Mouse (Mus musculus) neural tube, embryonic 11.5 days (tissue): Measurements from ENCODE around the gene Tnpo1. TPM values are rescaled to one million over a fixed set of nuclear protein-coding genes. Genes with fewer than 3 reads are reported as not detected.

Experiments used
- ATAC-seq: fragments of 200-750 bp; cut with Nextera tagmentation; 2 replicates; pipeline ENCODE4 v1.8.0; 2017; ENCODE audit warnings: moderate number of reproducible peaks, mild to moderate bottlenecking, moderate TSS enrichment, moderate library complexity; ENCODE audit not compliant: insufficient read depth, low FRiP score, low TSS enrichment
- DNase-seq: peaks from one replicate; pipeline ENCODE4 v3.0.0-alpha.2; 2015; ENCODE audit warnings: low spot score
- H3K27ac ChIP-seq: fragments of 300-500 bp; sonication (generic); 2 replicates; pipeline ENCODE4 v1.5.1; 2014; ENCODE audit warnings: low read depth, mild to moderate bottlenecking, low read length
- H3K27me3 ChIP-seq: fragments of 300-500 bp; sonication (generic); 2 replicates; pipeline ENCODE4 v1.6.1; 2014; ENCODE audit warnings: mild to moderate bottlenecking, low read length, mixed read lengths; ENCODE audit not compliant: control insufficient read depth, insufficient read depth
- H3K36me3 ChIP-seq: fragments of 300-500 bp; sonication (generic); 2 replicates; pipeline ENCODE4 v1.6.1; 2014; ENCODE audit warnings: mild to moderate bottlenecking, low read length, moderate library complexity, mixed read lengths; ENCODE audit not compliant: control insufficient read depth, insufficient read depth
- H3K4me1 ChIP-seq: fragments of 300-500 bp; sonication (generic); 2 replicates; pipeline ENCODE4 v1.6.1; 2014; ENCODE audit warnings: low read length, mixed read lengths; ENCODE audit not compliant: control insufficient read depth, insufficient read depth
- H3K4me2 ChIP-seq: fragments of 300-500 bp; sonication (generic); 2 replicates; pipeline ENCODE4 v1.6.1; 2014; ENCODE audit warnings: low read depth, mild to moderate bottlenecking, moderate library complexity
- H3K4me3 ChIP-seq: fragments of 300-500 bp; sonication (generic); 2 replicates; pipeline ENCODE4 v1.5.1; 2014; ENCODE audit warnings: low read depth, low read length
- H3K9ac ChIP-seq: fragments of 300-500 bp; sonication (generic); 2 replicates; pipeline ENCODE4 v1.6.1; 2014; ENCODE audit warnings: mild to moderate bottlenecking, low read length
- H3K9me3 ChIP-seq: fragments of 300-500 bp; sonication (generic); 2 replicates; pipeline ENCODE4 v1.6.1; 2016; ENCODE audit warnings: low read length; ENCODE audit not compliant: control insufficient read depth
- WGBS: fragments of 180-500 bp; shearing (Covaris S2); extraction: QIAGEN DNeasy Blood & Tissue Kit; methylation state at CpG from one replicate; pipeline ENCODE4 v1.1.7; 2014; 5-methylcytosine and 5-hydroxymethylcytosine counted together
- polyA plus RNA-seq: library from polyadenylated mRNA; unstranded; fragments of >200 nt; fragmentation: Nextera tagmentation; extraction: Ambion mirVana; gene quantifications from 2 replicates; pipeline ENCODE4 v1.2.1, GENCODE M21; 2014

The Tnpo1 gene
- polyA plus RNA-seq, 1 experiment from 2014 or later: 67.8 TPM

DNA sequence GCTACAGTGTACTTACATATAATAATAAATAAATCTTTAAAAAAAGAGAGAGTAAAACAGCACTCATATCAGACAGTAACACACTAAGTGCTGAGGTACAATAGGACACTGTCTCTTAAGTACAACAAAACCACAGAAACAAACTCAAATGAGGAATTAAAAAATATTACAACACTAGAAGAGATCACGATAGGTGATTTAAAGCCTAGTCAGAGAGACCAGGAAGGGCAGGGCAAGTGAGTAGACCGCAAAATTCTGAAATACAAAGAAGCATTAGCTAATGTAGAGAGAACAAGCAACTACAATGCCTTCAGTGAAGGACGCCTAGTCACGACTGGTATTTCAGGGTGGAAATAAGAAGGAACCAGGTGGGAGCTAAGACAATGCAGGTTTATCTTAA, 122.5 kb downstream of the Tnpo1 start:
- DNase-seq (no peak), ATAC-seq (no peak)
- 89% methylated on average over 4 of the region's 4 CpGs for WGBS
- Histone ChIP-seq H3K4me1 (no peaks in the 10 kb centered on the region), H3K9me3 (no peaks in the 10 kb centered on the region), H3K9ac (no peak overlapping the region), H3K36me3 (peaks cover 9% of the 10 kb centered on the region), H3K27ac (no peak overlapping the region), H3K4me2 (no peak overlapping the region), H3K27me3 (no peaks in the 10 kb centered on the region), H3K4me3 (no peak overlapping the region)

DNA sequence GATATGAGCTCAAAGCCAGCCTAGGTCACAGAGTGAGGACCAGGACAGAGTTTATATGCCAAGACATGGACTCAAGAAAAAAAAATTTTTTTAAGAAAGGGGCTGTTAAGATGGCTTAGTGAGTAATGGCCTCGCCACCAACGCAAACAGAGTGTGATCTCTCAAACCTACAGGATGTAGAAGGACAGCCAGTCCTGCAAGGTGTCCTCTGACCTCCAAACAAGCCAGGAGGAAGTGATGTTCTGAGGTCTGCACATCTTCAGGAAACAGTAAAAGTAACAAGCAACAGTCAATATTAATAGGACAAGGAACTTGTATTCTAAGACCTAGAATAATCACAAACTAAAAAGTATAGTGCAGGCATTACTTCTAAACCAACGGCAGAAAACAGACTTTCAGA, 123.2 kb downstream of the Tnpo1 start:
- Histone ChIP-seq H3K4me3 (no peak overlapping the region), H3K4me2 (no peak overlapping the region), H3K36me3 (peaks cover 9% of the 10 kb centered on the region), H3K27ac (no peak overlapping the region), H3K4me1 (no peaks in the 10 kb centered on the region), H3K9ac (no peak overlapping the region), H3K27me3 (no peaks in the 10 kb centered on the region), H3K9me3 (no peaks in the 10 kb centered on the region)
- 94% methylated on average over 3 of the region's 3 CpGs for WGBS
- ATAC-seq (no peak), DNase-seq (no peak)

DNA sequence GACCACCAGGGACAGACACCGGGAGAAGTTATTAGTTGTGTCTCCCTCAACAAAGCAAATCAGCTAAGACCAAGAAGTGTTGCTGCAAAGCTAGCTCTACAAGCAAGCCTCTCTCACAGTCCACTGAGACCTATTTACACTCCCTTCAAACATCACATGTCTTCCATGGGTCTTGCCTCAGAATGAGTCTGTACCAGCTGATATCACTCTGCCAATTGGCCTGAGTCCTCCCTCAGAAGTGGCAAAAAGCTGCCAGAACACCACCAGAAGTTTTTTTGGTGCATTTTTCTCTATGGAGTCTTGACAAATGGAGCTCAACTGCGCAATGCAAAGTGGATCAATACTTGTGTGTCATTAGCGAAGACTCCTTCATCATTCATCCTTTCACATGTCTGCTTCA, 130.7 kb downstream of the Tnpo1 start:
- Histone ChIP-seq H3K36me3 (peaks cover 5% of the 10 kb centered on the region), H3K27me3 (no peaks in the 10 kb centered on the region)
- 94% methylated on average over 3 of the region's 3 CpGs for WGBS

DNA sequence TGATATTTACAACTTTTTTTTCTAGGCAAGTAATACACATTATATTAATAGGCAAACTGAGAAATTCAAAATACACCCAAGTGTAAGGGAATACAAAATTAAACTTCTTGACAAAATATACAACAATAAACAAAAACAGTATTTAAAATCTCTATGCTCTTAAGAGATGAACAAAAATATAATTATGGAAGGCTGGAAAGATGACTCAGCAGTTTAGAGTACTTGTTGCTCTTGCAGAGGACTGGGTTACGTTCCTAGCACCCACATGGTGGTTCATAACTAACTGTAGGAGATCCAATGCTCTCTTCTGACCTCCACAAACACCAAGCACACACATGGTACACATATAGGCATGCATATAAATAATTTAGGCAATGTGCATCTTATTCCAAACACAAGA, 133.3 kb downstream of the Tnpo1 start:
- Histone ChIP-seq H3K9ac (no peak overlapping the region), H3K4me2 (no peak overlapping the region), H3K27ac (no peak overlapping the region), H3K9me3 (no peaks in the 10 kb centered on the region), H3K36me3 (peaks cover 2% of the 10 kb centered on the region; the same call in 1 of the 2 replicates), H3K27me3 (no peaks in the 10 kb centered on the region), H3K4me3 (no peak overlapping the region), H3K4me1 (no peaks in the 10 kb centered on the region)
- WGBS: 91% methylated on average over 1 of the region's 1 CpGs
- DNase-seq (no peak), ATAC-seq (no peak)

More for the DNA sequence above, 130.7 kb downstream of the Tnpo1 start:
- no peak overlapping the region for H3K4me3 ChIP-seq
- ATAC-seq (no peak), DNase-seq (no peak)
- H3K9ac ChIP-seq: no peak overlapping the region
- H3K27ac ChIP-seq: no peak overlapping the region
- H3K4me1 ChIP-seq: no peaks in the 10 kb centered on the region
- no peak overlapping the region for H3K4me2 ChIP-seq
- H3K9me3 ChIP-seq: no peaks in the 10 kb centered on the region

DNA sequence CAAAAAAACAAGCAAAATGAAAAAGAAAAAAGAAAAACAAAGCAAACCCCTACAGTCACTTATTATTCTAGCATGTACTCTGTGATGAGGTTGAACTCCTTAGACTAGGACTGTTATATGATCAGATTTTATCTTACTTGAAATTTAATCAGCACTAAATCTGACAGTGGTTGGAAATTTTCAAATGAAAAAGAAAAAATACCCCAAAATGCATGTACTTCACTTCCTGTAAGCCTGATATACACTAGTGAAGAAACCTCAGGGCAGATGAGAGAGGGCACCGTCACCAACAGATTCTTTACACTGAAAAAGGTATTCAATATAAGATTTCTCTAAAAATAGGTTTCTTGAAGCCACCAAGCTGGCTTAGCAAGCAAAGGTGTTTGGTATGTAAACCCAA, 134.5 kb downstream of the Tnpo1 start:
- peaks cover 2% of the 10 kb centered on the region; the same call in 1 of the 2 replicates for H3K36me3 ChIP-seq
- no peak for DNase-seq
- H3K4me1 ChIP-seq: no peaks in the 10 kb centered on the region
- ATAC-seq: no peak
- no peaks in the 10 kb centered on the region for H3K27me3 ChIP-seq
- H3K4me2 ChIP-seq: no peak overlapping the region
- no peak overlapping the region for H3K4me3 ChIP-seq
- H3K9me3 ChIP-seq: no peaks in the 10 kb centered on the region
- 92% methylated on average over 1 of the region's 1 CpGs for WGBS
- no peak overlapping the region for H3K9ac ChIP-seq
- no peak overlapping the region for H3K27ac ChIP-seq

Other genes starting within 250 kb of the Tnpo1 start
- not detected in 2 replicates for gene Tmem171, start 231.6 kb downstream of the Tnpo1 start, polyA plus RNA-seq
- 24.0 and 24.2 TPM in 2 replicates for gene Fcho2, start 110.9 kb downstream of the Tnpo1 start, polyA plus RNA-seq
- gene 1700024P04Rik, start 58.2 kb upstream of the Tnpo1 start, polyA plus RNA-seq: not detected in 2 replicates